ENCODE assay signal across 9 mouse cellular contexts in the genomic region with DNA sequence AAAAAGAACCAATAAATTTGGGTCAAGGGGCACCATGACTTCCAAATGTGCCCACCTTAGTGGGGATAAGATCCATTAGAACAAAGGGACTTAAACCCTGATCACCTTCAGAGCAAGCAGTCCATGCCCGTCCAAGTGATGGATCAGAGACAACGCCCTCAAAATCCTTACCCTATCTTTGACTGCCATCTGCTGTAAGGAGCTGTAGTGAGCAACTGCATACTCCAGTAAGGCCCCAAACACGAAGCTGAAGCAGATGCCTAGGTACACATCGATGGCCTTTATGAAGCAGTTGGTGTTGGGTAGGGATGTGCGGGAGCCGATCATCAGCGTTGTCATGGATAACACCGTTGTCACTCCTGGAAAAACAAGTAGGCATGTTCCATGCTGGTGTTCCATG. TPM values are rescaled to one million over a fixed set of nuclear protein-coding genes. Genes with fewer than 3 reads are reported as not detected.
A peak's percentile ranks its signal among the peaks of the same experiment; 100 is the strongest.
DNase-seq lines count a peak whose midpoint lies in the region; ATAC-seq and TF ChIP-seq lines count a peak whose summit lies in the region.
"Had no signal": no experiment of that assay in that cellular context is flagged by ENCODE, and none has a peak within 500 bp of the region (broad histone marks: within the 10 kb centered on the region; RNA-seq: fewer than 3 reads in every experiment).

No protein-coding gene starts in this region.

- peak; percentile 36 to 39 for DNase-seq in cerebellum, adult 18-20 months
- DNase-seq in retina, postnatal 1 day, result peak; percentile 37
- no peak for DNase-seq in spleen, adult 12 weeks (ENCODE audit: low spot score)
- DNase-seq in gastrocnemius, adult 18-20 months (ENCODE audit: low spot score), result no peak

- H3K4me1 ChIP-seq in intestine, postnatal 0 days (replicated peaks; ENCODE audit: control insufficient read depth, insufficient read depth, low read length), result no peaks in the 10 kb centered on the region
- H3K4me1 ChIP-seq in intestine, embryonic 15.5 days (replicated peaks), result no peaks in the 10 kb centered on the region
- no peaks in the 10 kb centered on the region for H3K4me1 ChIP-seq in neural tube, embryonic 14.5 days (ENCODE audit: control insufficient read depth, insufficient read depth, low read length)
- no peaks in the 10 kb centered on the region for H3K4me1 ChIP-seq in neural tube, embryonic 15.5 days

- 75% methylated on average over 8 of the region's 8 CpGs for WGBS in intestine, postnatal 0 days
- WGBS in intestine, embryonic 15.5 days, result 79% methylated on average over 8 of the region's 8 CpGs
- WGBS in neural tube, embryonic 14.5 days, result 75% methylated on average over 8 of the region's 8 CpGs
- 82% methylated on average over 8 of the region's 8 CpGs for WGBS in neural tube, embryonic 15.5 days

- TF ChIP-seq CTCF in intestine, postnatal 0 days (IDR thresholded peaks at IDR 0.05; ENCODE audit: low read depth), result peak; percentile 65

- no peaks in the 10 kb centered on the region for H3K27me3 ChIP-seq in intestine, postnatal 0 days (replicated peaks; ENCODE audit: control insufficient read depth, insufficient read depth, low read length)
- no peaks in the 10 kb centered on the region for H3K27me3 ChIP-seq in intestine, embryonic 15.5 days (replicated peaks)
- H3K27me3 ChIP-seq in neural tube, embryonic 14.5 days (ENCODE audit: control insufficient read depth, insufficient read depth, low read length), result no peaks in the 10 kb centered on the region
- no peaks in the 10 kb centered on the region for H3K27me3 ChIP-seq in neural tube, embryonic 15.5 days (replicated peaks)

- H3K9ac ChIP-seq in intestine, postnatal 0 days (ENCODE audit: low read depth, low read length), result no peak overlapping the region
- H3K9ac ChIP-seq in intestine, embryonic 15.5 days, result no peak overlapping the region
- H3K9ac ChIP-seq in neural tube, embryonic 14.5 days (replicated peaks; ENCODE audit: low read depth, low read length), result no peak overlapping the region
- no peak overlapping the region for H3K9ac ChIP-seq in neural tube, embryonic 15.5 days (replicated peaks)

- no peak overlapping the region for H3K4me3 ChIP-seq in intestine, postnatal 0 days (ENCODE audit: low read depth, low read length)
- no peak overlapping the region for H3K4me3 ChIP-seq in intestine, embryonic 15.5 days (replicated peaks)
- H3K4me3 ChIP-seq in neural tube, embryonic 14.5 days (ENCODE audit: low read depth, low read length), result no peak overlapping the region
- H3K4me3 ChIP-seq in neural tube, embryonic 15.5 days (replicated peaks), result no peak overlapping the region

- ATAC-seq in intestine, postnatal 0 days, result no peak
- ATAC-seq in intestine, embryonic 15.5 days, result no peak
- 0 out of 2 replicates have a peak, but pooled peaks have one; percentile 6 for ATAC-seq in neural tube, embryonic 14.5 days (ENCODE audit: low read depth)
- no peak for ATAC-seq in neural tube, embryonic 15.5 days (ENCODE audit: low FRiP score)

- H3K4me2 ChIP-seq in intestine, postnatal 0 days (replicated peaks; ENCODE audit: low read depth), result no peak overlapping the region
- no peak overlapping the region for H3K4me2 ChIP-seq in intestine, embryonic 15.5 days (replicated peaks)
- H3K4me2 ChIP-seq in neural tube, embryonic 14.5 days (ENCODE audit: low read depth, low read length), result no peak overlapping the region
- H3K4me2 ChIP-seq in neural tube, embryonic 15.5 days, result no peak overlapping the region

- H3K27ac ChIP-seq in intestine, postnatal 0 days (ENCODE audit: low read depth, low read length), result no peak overlapping the region
- H3K27ac ChIP-seq in intestine, embryonic 15.5 days, result no peak overlapping the region
- H3K27ac ChIP-seq in neural tube, embryonic 14.5 days (ENCODE audit: low read depth, low read length), result no peak overlapping the region
- no peak overlapping the region for H3K27ac ChIP-seq in neural tube, embryonic 15.5 days (replicated peaks)

- no peaks in the 10 kb centered on the region for H3K9me3 ChIP-seq in intestine, postnatal 0 days (ENCODE audit: control insufficient read depth)
- H3K9me3 ChIP-seq in intestine, embryonic 15.5 days, result no peaks in the 10 kb centered on the region
- H3K9me3 ChIP-seq in neural tube, embryonic 14.5 days (ENCODE audit: control insufficient read depth, low read length), result no peaks in the 10 kb centered on the region
- no peaks in the 10 kb centered on the region for H3K9me3 ChIP-seq in neural tube, embryonic 15.5 days (replicated peaks)

- H3K36me3 ChIP-seq in intestine, postnatal 0 days (ENCODE audit: control insufficient read depth, insufficient read depth), result no peaks in the 10 kb centered on the region
- no peaks in the 10 kb centered on the region for H3K36me3 ChIP-seq in intestine, embryonic 15.5 days
- H3K36me3 ChIP-seq in neural tube, embryonic 14.5 days (ENCODE audit: control insufficient read depth, insufficient read depth, low read length), result no peaks in the 10 kb centered on the region
- no peaks in the 10 kb centered on the region for H3K36me3 ChIP-seq in neural tube, embryonic 15.5 days

RNA-seq across cellular contexts. Expression of a gene that starts 24.6 kb away (rescaled TPM):
- polyA plus RNA-seq in intestine, postnatal 0 days (2015; fragmentation: Nextera tagmentation; extraction: Ambion mirVana), result not detected in 2 replicates
- 0.05 and 0.08 TPM in 2 replicates for polyA plus RNA-seq in intestine, embryonic 15.5 days (2015; fragmentation: Nextera tagmentation; extraction: Ambion mirVana)
- not detected in 2 replicates for polyA plus RNA-seq in neural tube, embryonic 14.5 days (2014; fragmentation: Nextera tagmentation; extraction: Ambion mirVana)
- 0.14 TPM in 1 of 2 replicates, not detected in the other for polyA plus RNA-seq in neural tube, embryonic 15.5 days (2015; fragmentation: Nextera tagmentation; extraction: Ambion mirVana)
- not detected for total RNA-seq in gastrocnemius, adult 18-20 months (2021)
- total RNA-seq: layer of hippocampus, postnatal 25 days had no signal

RNA-seq across cellular contexts. Expression of a gene that starts 40.6 kb away (rescaled TPM):
- polyA plus RNA-seq in intestine, postnatal 0 days (2015; fragmentation: Nextera tagmentation; extraction: Ambion mirVana), result 0.92 and 1.1 TPM in 2 replicates
- 2.7 TPM in 2 replicates for polyA plus RNA-seq in intestine, embryonic 15.5 days (2015; fragmentation: Nextera tagmentation; extraction: Ambion mirVana)
- 12.9 and 13.3 TPM in 2 replicates for polyA plus RNA-seq in neural tube, embryonic 14.5 days (2014; fragmentation: Nextera tagmentation; extraction: Ambion mirVana)
- polyA plus RNA-seq in neural tube, embryonic 15.5 days (2015; fragmentation: Nextera tagmentation; extraction: Ambion mirVana), result 9.0 and 9.4 TPM in 2 replicates
- total RNA-seq in gastrocnemius, adult 18-20 months (2021), result under 1 TPM; 0.18 to 0.38 TPM

RNA-seq across cellular contexts. Expression of a gene that starts 45.0 kb away (rescaled TPM):
- not detected in 2 replicates for polyA plus RNA-seq in intestine, postnatal 0 days (2015; fragmentation: Nextera tagmentation; extraction: Ambion mirVana)
- polyA plus RNA-seq in intestine, embryonic 15.5 days (2015; fragmentation: Nextera tagmentation; extraction: Ambion mirVana), result not detected in 2 replicates
- polyA plus RNA-seq in neural tube, embryonic 14.5 days (2014; fragmentation: Nextera tagmentation; extraction: Ambion mirVana), result 0.33 TPM in 1 of 2 replicates, not detected in the other
- polyA plus RNA-seq in neural tube, embryonic 15.5 days (2015; fragmentation: Nextera tagmentation; extraction: Ambion mirVana), result 0.09 and 0.13 TPM in 2 replicates
- not detected for total RNA-seq in gastrocnemius, adult 18-20 months (2021)
- total RNA-seq: layer of hippocampus, postnatal 25 days had no signal

Comparison
In these comparisons a context has a peak if more than half of its experiments do, and no peak if none do; other contexts are left out.
1. DNase-seq: peak in cerebellum, adult 18-20 months (2 of 2) and retina, postnatal 1 day (single experiment); none in spleen, adult 12 weeks (single experiment) and gastrocnemius, adult 18-20 months (single experiment).